Mouse (Mus musculus) forebrain, postnatal 0 days (tissue): Measurements from ENCODE around the gene Cdh13. TPM values are rescaled to one million over a fixed set of nuclear protein-coding genes. Genes with fewer than 3 reads are reported as not detected.

Experiments used
- ATAC-seq: fragments of 200-750 bp; cut with Nextera tagmentation; 2 replicates; pipeline ENCODE4 v1.8.0; 2017; ENCODE audit warnings: mild to moderate bottlenecking, moderate library complexity
- DNase-seq: peaks from one replicate; pipeline ENCODE4 v3.0.0-alpha.2; 2015
- H3K27ac ChIP-seq: fragments of 300-500 bp; sonication (generic); 2 replicates; pipeline ENCODE4 v1.5.1; 2014; ENCODE audit warnings: low read depth, mild to moderate bottlenecking, antibody characterized with exemption, low read length, moderate library complexity, mixed read lengths
- H3K27me3 ChIP-seq: fragments of 300-500 bp; sonication (generic); 2 replicates; pipeline ENCODE4 v1.6.1; 2014; ENCODE audit warnings: mild to moderate bottlenecking, low read length, mixed read lengths; ENCODE audit not compliant: insufficient read depth
- H3K36me3 ChIP-seq: fragments of 300-500 bp; sonication (generic); 2 replicates; pipeline ENCODE4 v1.6.1; 2014; ENCODE audit warnings: mild to moderate bottlenecking, moderate library complexity; ENCODE audit not compliant: insufficient read depth
- H3K4me1 ChIP-seq: fragments of 300-500 bp; sonication (generic); 2 replicates; pipeline ENCODE4 v1.6.1; 2014; ENCODE audit warnings: antibody characterized with exemption; ENCODE audit not compliant: insufficient read depth
- H3K4me2 ChIP-seq: fragments of 300-500 bp; sonication (generic); 2 replicates; pipeline ENCODE4 v1.6.1; 2014; ENCODE audit warnings: low read depth, mild to moderate bottlenecking, moderate library complexity
- H3K4me3 ChIP-seq: fragments of 300-500 bp; sonication (generic); 2 replicates; pipeline ENCODE4 v1.5.1; 2014; ENCODE audit warnings: low read depth, low read length, mixed read lengths
- H3K9ac ChIP-seq: fragments of 300-500 bp; sonication (generic); 2 replicates; pipeline ENCODE4 v1.6.1; 2014; ENCODE audit warnings: mild to moderate bottlenecking
- H3K9me3 ChIP-seq: fragments of 300-500 bp; sonication (generic); 2 replicates; pipeline ENCODE4 v1.6.1; 2016; ENCODE audit warnings: low read length
- CTCF ChIP-seq: sonication (generic); IDR thresholded peaks from 2 replicates; pipeline ENCODE4 v1.5.1; 2016; ENCODE audit warnings: antibody characterized with exemption, control low read depth, low read depth
- WGBS: fragments of 180-500 bp; shearing (Covaris S2); extraction: QIAGEN DNeasy Blood & Tissue Kit; methylation state at CpG from one replicate; pipeline ENCODE4 v1.1.7; 2014; 5-methylcytosine and 5-hydroxymethylcytosine counted together
- polyA plus RNA-seq: library from polyadenylated mRNA; unstranded; fragments of >200 nt; fragmentation: Nextera tagmentation; extraction: Ambion mirVana; gene quantifications from 2 replicates; pipeline ENCODE4 v1.2.1, GENCODE M21; 2015
- total RNA-seq: library from RNA; depleted of rRNA; stranded (reverse); fragments of >200 nt; gene quantifications from 2 replicates; pipeline ENCODE4 v1.2.3, GENCODE M21; 2014

Gene Cdh13
- total and polyA plus RNA-seq, 2 experiments from 2014 or later = 127 to 154 TPM

DNA sequence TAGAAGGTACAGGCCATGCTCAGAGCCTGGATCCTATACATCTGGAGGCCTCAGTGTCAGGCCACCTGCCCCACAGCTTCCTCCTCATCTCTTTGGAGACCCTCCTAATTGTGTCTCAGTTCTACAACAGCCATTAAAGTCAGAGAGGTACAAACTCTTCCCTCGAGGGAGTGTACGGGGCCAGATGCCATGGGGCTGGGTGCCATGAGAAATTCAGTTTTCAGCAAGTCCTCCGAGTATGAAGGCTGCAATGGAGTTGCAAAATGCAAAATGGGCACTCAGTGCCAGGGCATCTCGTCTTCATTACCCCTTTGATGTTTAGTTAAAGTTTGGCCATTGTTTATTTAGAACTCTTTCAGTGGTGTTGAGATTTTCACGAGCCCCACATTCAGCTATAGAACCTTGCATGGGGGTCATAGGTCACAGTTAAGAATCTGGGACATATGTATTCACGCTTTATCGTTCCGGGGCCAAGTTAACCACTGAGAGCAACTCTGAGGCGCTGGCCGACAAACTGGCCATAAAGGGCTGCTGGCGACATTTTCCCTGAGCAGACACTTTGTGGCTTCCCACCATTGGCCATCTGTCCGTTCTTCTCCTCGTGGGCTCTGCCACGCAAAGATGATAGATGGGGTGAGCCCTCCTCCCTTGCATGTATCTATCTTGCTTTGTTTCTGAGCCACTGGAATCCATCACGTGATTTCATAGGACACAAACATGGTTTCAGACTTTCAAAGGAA is 681.7 kb downstream of the Cdh13 start:
- no peak overlapping the region for H3K27ac ChIP-seq
- H3K36me3 ChIP-seq = no peaks in the 10 kb centered on the region
- ATAC-seq = no peak
- 78% methylated on average over 15 of the region's 15 CpGs for WGBS
- no peak overlapping the region for H3K9ac ChIP-seq
- no peak overlapping the region for H3K4me3 ChIP-seq
- no peak overlapping the region for H3K4me2 ChIP-seq
- H3K9me3 ChIP-seq = no peaks in the 10 kb centered on the region
- H3K27me3 ChIP-seq = no peaks in the 10 kb centered on the region
- no peak for TF ChIP-seq CTCF
- no peaks in the 10 kb centered on the region for H3K4me1 ChIP-seq
- DNase-seq = no peak

DNA sequence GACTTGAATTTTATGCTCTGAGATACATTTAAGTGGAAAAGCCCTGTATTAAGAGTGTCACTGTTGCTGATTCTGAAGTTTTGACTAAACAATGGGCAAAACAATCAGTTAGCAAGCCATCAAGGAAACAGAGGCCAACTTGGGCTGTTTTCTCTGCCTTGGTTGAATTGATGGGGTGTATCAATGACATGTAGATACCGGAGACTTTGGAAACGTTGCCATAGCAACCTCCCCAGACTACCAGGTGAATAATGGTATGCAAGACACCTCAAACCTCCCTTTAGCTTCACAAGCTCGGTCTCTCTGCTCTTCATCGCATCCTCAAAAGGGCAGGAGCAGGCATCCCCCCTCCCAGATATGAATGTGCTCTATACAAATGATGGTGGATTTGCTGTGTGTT is 685.4 kb downstream of the Cdh13 start:
- Histone ChIP-seq H3K9ac (no peak overlapping the region), H3K4me2 (no peak overlapping the region), H3K4me1 (no peaks in the 10 kb centered on the region), H3K4me3 (no peak overlapping the region), H3K27ac (no peak overlapping the region), H3K9me3 (no peaks in the 10 kb centered on the region), H3K27me3 (no peaks in the 10 kb centered on the region), H3K36me3 (no peaks in the 10 kb centered on the region)
- DNase-seq (peak; percentile 33), ATAC-seq (no peak)
- no peak for TF ChIP-seq CTCF
- WGBS = 56% methylated on average over 4 of the region's 4 CpGs

DNA sequence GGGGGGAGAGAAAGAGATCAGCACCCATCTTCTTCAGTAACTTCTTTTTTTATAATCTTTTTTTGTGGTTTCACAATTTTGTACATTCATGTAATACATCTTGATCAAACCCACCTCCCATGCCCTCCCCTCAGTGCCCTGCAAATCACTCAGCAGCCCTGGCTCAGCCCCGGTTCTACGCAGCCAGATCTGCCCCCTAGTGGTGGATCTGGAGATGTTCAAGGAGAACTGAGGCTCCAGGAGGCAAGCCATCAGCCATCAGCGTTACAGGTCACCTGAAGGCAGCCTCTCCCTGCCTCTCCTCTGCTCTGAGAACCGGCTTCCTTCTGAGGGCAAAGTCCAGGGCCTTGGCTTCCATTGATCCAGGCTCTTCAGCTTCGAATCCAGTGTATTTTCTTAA is 696.3 kb downstream of the Cdh13 start:
- no peak overlapping the region for H3K27ac ChIP-seq
- DNase-seq = peak; percentile 38
- peak; percentile 77 for TF ChIP-seq CTCF

DNA sequence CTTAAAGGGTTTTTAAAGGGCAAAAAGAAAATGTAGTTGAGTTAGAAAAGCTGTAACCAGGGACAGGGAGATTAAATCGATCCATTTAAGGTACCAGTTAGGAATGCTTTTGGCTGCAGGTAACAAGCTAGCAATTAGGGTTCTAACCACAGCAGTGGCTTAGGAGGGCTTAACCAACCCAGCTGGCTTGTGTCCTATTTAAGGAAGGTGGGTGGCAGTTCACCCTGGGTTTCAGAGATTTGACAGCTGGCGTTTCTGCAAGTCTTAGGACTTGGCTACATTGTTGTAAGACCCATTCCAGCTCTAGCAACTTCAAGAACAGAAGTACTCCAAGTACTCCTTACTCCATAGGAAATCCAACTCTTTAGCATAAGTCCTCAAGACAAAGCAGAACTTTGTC is 700.2 kb downstream of the Cdh13 start:
- no peak for TF ChIP-seq CTCF
- H3K4me1 ChIP-seq = no peaks in the 10 kb centered on the region
- 80% methylated on average over 2 of the region's 2 CpGs for WGBS

More for the DNA sequence above, 696.3 kb downstream of the Cdh13 start:
- Histone ChIP-seq H3K4me3 (no peak overlapping the region), H3K27me3 (no peaks in the 10 kb centered on the region), H3K4me1 (no peaks in the 10 kb centered on the region), H3K9ac (no peak overlapping the region), H3K4me2 (no peak overlapping the region), H3K9me3 (no peaks in the 10 kb centered on the region), H3K36me3 (no peaks in the 10 kb centered on the region)
- 17% methylated on average over 5 of the region's 5 CpGs for WGBS
- ATAC-seq = no peak

DNA sequence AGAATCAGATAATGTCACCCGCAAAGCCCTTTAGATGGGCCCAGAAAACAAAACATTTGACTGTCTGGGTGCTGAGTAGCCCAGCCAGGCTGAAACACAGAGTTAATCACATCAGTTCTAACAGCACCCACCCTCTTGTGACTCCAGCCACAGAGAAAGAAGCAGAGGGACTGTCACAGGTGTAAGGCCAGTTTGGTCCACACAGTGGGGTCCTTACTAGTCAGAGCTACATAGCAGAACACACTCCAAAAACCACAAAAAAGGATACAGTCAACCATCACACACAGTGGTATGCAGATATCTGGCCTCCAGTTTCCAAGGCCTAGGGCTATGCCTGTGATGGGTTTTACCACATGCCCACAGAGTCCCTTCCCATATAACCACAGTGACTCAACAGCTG is 703.3 kb downstream of the Cdh13 start:
- TF ChIP-seq CTCF = no peak
- WGBS = 81% methylated on average over 1 of the region's 1 CpGs
- DNase-seq = no peak

More for the DNA sequence above, 700.2 kb downstream of the Cdh13 start:
- H3K9ac ChIP-seq = no peak overlapping the region
- H3K27me3 ChIP-seq = no peaks in the 10 kb centered on the region
- no peak for DNase-seq
- ATAC-seq = no peak
- no peak overlapping the region for H3K4me2 ChIP-seq
- no peaks in the 10 kb centered on the region for H3K9me3 ChIP-seq
- no peak overlapping the region for H3K4me3 ChIP-seq
- no peak overlapping the region for H3K27ac ChIP-seq
- no peaks in the 10 kb centered on the region for H3K36me3 ChIP-seq

DNA sequence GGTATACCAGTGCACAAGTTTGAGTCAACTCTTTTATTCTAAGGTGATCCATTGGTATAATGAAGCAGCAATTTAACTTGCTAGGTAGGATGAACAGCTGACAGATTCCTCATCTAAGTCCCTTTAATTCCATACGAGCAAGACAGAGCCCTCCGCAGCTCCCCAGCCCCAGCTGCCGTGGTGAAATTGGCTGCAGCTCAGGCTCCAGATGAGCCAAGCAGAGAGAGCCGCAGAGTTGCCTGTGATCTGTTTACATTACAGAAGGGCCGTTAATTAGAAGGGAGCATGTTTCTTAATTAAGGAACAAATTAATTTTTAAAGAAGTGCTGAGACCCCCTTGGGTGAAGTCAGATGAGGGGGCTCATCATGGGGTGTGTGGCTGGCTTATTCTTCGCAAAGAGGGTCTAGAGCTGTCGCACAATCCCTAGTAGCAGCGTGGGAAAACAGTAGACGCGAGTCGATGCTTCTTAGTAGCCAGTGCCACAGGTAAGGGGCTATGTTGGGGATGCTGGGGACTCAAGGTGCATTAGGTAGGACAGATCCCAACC is 712.2 kb downstream of the Cdh13 start:
- no peak overlapping the region for H3K27ac ChIP-seq
- H3K4me2 ChIP-seq = no peak overlapping the region
- H3K9ac ChIP-seq = no peak overlapping the region
- H3K4me1 ChIP-seq = no peaks in the 10 kb centered on the region
- WGBS = 46% methylated on average over 11 of the region's 11 CpGs
- no peak for TF ChIP-seq CTCF
- no peaks in the 10 kb centered on the region for H3K27me3 ChIP-seq
- no peaks in the 10 kb centered on the region for H3K36me3 ChIP-seq
- ATAC-seq (no peak), DNase-seq (peak; percentile 15)
- H3K9me3 ChIP-seq = no peaks in the 10 kb centered on the region
- no peak overlapping the region for H3K4me3 ChIP-seq

More for the DNA sequence above, 703.3 kb downstream of the Cdh13 start:
- H3K9ac ChIP-seq = no peak overlapping the region
- no peak overlapping the region for H3K4me2 ChIP-seq
- no peak for ATAC-seq
- H3K4me3 ChIP-seq = no peak overlapping the region
- no peaks in the 10 kb centered on the region for H3K36me3 ChIP-seq
- H3K27me3 ChIP-seq = no peaks in the 10 kb centered on the region
- no peak overlapping the region for H3K27ac ChIP-seq
- H3K4me1 ChIP-seq = no peaks in the 10 kb centered on the region
- no peaks in the 10 kb centered on the region for H3K9me3 ChIP-seq

DNA sequence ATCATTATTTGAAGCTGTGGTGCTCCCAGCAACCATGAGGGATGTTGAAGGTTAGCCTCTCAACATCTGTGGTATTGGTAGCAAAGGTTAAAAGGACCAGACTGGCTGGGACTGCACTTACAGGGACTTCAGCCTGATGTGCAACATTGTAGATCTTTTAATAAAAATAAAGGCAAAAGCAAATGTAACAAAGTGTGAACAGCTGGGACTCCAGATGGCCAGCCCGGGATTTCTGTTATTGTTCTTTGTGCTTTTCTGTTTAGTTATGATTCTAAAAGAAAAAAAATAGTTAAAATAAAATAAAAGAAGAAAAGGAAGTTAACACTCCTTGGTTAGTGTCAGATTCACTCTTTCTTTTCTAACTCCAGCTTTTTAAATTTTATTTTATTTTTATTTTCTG is 717.1 kb downstream of the Cdh13 start:
- no peak for ATAC-seq
- Histone ChIP-seq H3K9ac (no peak overlapping the region), H3K4me3 (no peak overlapping the region), H3K4me2 (no peak overlapping the region), H3K4me1 (no peaks in the 10 kb centered on the region), H3K27me3 (no peaks in the 10 kb centered on the region), H3K9me3 (no peaks in the 10 kb centered on the region), H3K36me3 (no peaks in the 10 kb centered on the region), H3K27ac (no peak overlapping the region)
- 59% methylated on average over 1 of the region's 1 CpGs for WGBS
- peak; percentile 49 for DNase-seq
- no peak for TF ChIP-seq CTCF
